Mouse (Mus musculus) right cerebral cortex, adult 2 months (tissue): ENCODE data around the gene Xylb.

ENCODE experiments used
- DNase-seq, 2 experiments: peaks; one replicate each; pipeline ENCODE4 v3.0.0; 2021 to 2022; ENCODE audit warnings: low spot score in 2 of 2

Gene Xylb

GRCm38 (mm10) chr9:119357331-119358057 is at the start of gene Xylb:
TSS of gene Xylb (plus strand) at chr9:119357381.
- DNase-seq: peak; percentile 86 to 90

GRCm38 (mm10) chr9:119309067-119309466 is 48.1 kb upstream of the Xylb start:
- DNase-seq: no peak

- no peak for DNase-seq
These were observed 44.1 kb upstream of the Xylb start for GRCm38 (mm10) chr9:119313096-119313495.

- no peak for DNase-seq
These were observed 38.3 kb upstream of the Xylb start for GRCm38 (mm10) chr9:119318891-119319290.

GRCm38 (mm10) chr9:119320446-119320845 is 36.7 kb upstream of the Xylb start:
- no peak for DNase-seq

DNA sequence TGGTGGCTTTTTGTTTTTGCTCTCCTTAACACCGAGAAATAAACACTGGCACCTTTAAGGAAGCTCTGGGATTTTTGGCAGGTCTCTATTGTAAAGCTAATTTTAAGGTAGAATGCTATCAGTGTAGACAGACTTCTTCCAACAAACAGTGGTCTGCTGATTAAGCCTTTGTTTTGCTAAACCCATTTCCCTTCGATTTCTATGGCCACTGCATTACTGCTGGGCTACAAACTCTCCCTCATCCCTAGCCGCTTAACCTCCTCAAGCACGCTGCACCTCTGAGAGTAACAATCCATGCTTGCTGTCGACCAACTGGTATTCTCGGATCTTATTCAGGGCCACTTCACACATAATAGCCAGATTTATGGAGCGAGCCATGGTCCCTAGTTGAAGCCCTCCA is 36.2 kb upstream of the Xylb start:
- no peak for DNase-seq

DNA sequence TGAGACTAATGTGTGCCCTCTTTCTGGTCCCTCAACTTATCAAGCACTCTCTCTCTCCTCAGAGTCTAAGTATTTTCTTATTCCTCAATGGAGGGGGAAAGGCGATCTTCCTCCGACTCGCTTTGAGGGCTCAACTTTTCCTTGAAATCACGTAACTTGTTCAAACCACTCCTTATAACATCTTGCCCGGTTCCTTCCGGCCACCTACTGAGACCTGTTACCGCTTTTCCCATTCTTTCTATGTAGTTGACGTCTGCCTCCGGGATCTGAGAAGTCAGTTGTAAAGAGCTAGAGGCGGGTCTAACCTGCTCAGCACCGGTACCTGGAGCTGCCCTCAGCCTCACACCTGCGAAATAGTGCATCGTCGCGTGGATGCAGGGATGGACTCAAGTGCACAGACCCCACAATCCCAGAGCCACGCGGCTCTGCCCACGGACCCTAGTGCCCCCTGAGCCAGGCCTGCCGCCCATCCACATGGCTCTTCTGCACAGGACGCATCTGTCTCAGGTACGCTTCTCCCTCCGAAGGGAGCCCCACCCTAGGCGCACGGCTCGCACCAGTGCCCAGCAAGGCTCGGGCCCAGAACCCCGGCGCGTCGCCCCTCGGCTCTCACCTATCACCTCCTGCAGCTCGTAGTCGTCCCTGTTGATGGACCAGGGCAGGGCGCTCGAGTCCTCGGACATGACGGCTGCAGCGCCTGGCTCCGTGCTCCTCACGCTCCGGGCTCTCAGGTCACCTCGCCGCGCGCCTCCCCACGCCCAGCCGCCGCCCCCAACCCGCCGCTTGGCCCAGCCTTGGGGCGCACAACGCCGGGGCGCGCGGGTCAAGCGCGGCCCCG is 35.6 kb upstream of the Xylb start:
- peak in 1 of 2 experiments; percentile 29 for DNase-seq

DNA sequence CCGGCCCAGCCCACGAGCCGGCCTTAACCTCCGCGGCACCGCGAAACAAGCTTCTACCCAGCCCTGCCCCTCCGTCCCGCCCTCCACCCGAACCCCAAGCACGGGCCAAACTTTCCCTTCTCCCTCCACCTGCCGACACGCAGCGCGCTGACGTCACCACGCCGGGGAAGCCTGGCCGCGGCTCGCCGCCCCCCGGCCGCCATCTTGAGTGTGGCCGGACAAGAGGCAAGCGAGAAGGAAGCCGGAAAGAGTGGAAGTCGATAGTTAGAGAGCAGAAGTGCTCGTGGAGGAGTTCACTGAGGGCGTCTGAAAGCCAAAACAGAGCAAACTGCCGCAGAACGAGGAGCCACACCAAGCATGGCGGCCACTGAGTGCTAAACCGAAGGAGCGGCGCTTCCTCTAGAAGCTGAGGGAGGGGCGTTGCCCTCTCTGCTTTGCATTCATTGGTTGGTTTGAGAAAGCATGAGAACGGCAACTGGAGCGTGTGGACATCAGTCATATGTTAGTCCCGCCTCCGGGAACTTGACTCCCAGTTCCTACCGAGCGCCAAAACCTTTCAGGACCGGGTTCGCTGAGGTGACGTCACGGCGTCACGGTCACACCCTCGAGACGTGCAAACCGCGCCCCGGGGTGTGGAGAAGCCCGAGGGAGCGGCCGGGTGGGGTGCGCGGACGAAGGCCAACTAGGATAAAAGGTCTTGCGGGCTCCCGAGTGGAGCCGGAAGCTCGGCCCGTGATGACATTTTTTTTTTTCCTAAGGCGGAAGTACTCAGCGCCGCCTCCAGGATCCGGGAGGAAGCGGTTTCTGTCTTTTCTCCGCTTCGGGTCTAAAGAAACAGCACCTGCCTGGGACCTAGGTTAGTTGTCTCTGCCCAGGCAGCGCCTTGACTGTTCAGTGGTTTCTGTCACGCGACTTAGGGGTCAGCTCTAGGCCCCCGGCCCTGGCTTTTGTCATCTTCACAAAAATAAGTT is 34.6 kb upstream of the Xylb start, which contains the start of gene Oxsr1:
TSS of gene Oxsr1 (minus strand) at position 139 of the 971 bp plus-strand sequence.
- DNase-seq: peak; percentile 99 to 100

GRCm38 (mm10) chr9:119323260-119323645 is 33.9 kb upstream of the Xylb start:
- DNase-seq: no peak

DNA sequence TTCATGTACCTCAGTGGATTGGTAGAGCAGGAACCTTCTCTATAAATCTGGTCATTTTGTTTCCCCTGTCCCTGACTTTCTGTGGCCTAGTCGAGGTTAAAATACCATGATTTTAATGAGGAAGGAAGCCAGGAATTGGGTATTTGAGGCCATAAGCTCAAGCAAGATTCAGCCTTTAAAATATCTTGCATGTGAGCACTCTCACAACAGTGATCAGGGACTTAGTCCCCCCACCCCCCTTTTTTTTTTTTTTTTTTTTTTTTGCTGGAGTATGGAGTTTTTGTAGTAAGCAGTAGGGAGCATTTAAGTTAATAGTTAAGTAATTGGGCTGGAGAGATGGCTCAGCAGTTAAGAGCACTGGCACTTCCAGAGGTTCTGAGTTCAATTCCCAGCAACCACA is 33.1 kb upstream of the Xylb start:
- DNase-seq: no peak

DNA sequence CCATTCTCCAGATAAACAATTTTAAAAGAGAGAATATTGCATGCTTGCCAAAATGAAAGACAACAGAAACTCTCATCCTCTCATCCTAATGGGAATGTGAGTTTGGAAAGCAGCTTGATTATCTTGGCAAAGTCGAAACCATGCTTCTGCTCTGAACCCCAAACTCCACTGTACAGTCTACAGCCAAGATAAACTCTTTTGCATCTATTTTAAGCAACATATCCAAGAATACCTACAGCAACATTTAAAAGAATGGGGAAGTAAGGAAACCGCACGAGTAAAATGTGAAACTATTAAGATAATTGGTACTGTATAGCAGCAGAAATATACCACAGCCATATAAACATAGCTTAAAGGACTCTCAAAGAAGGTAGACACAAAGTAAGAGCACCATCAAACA is 28.7 kb upstream of the Xylb start:
- no peak for DNase-seq

GRCm38 (mm10) chr9:119330186-119330963 is 26.8 kb upstream of the Xylb start:
- DNase-seq: no peak

- DNase-seq: peak; percentile 45 to 54
These were observed 22.9 kb upstream of the Xylb start for GRCm38 (mm10) chr9:119334324-119334723.

DNA sequence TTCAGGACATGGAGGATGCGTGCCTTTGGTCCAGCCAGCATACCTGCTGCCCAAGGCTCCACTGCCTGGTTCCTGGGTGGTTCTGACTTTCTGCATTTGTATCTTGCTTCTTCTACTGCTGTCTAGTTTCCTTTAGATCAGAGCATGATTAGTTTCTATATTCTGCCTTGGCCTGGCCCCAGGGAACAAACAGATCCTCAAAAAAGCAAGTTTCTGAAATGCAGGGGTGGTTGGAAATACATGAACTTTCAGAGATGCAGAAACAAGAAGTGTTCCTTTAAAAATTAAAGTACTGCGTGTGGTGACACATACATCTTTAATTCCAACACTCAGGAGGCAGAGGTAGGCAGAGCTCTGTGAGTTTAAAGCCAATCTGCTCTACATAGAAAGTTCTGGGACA is 22.3 kb upstream of the Xylb start:
- peak; percentile 29 to 44 for DNase-seq

DNA sequence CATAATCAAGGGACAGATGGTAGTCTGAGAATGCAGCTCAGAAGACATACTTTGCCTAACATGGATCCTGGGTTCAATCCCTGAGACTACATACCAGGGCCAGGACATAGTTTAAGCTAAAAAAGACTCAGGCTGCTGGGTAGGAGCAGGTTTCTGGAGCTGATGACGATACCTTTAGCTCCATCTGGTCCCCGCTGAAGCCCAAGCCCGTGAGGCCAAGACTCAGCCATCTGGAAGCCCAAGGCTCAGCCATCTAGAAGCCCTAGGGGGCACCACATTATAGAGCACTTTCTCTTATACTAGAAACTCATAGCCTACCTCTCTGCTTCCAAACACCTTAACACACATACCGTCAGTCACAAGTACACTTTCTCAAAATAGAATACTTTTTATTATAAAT is 21.6 kb upstream of the Xylb start:
- no peak for DNase-seq

GRCm38 (mm10) chr9:119337842-119338241 is 19.3 kb upstream of the Xylb start:
- no peak for DNase-seq

DNA sequence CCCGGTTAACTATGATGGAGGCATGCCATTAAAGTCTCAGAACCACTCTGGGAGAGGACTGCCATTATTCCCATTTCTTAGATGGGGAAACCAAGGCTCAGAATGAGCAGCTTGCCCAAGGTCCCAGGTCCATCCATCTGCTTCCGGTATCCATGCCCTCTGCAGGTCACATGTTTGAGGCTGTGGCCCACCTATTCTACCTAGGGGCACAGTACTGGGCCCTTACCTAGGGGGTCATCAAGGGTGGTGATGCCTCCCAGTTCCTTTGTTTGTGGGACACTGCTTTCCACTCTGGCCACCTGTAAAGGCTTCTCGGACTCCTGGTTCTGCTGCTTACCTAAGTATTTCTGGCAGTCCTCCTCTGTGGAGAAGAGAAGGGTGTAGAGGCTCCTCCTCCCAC is 18.8 kb upstream of the Xylb start:
- no peak for DNase-seq

DNA sequence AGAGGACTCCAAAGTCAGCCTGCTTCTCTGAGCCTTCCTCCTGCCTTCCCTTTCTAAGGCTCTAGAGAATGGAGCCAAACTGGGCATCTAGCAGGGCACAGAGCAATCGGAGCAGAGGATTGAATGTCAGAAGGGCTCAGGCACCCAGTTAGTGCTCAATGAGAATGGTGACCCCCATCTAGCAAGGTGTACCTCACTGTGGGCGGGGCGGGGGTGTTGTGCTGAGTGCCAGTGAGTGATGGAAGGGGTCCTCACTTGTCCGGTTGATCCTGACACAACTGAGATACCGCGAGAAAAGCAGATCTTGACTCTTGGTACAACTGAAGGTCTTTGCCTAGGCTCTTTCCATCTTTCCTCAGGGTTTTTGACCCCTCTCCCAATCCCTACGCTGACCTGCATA is 18.1 kb upstream of the Xylb start:
- DNase-seq: no peak

DNA sequence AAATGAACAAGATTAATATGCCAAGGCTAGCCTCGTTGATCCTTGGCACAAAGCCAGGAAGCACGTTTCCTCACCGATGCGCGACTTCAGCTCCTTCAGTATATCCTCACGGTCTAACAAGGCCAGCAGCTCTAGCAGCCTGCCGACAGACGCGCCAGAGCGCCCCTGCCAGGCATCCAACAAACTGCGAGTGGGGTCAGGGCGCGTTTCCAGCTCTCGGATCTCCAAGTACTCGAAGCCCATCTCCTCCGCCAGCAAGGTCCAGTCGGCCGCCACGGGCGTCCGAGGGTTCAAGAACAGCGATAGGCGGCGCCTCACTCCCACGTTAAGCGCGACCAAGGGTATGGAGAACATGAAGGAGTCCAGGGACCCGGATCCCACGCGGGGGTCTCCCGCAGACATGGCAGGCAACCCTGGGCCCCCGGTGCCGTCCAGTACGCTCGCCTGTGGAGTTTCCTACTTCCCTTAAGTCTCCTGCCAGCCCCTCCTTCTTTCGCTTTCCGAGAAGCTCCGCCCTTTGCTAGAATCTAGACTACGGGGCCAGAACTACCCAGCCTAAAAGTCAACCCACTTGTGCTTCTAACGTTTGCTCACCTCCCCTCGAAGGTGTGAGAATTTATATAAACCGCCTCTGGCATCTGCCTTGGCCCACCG is 17.5 kb upstream of the Xylb start, which contains the start of gene Acaa1a:
TSS of gene Acaa1a (plus strand) at position 119 of the 654 bp plus-strand sequence.
- DNase-seq: peak; percentile 33 to 50

DNA sequence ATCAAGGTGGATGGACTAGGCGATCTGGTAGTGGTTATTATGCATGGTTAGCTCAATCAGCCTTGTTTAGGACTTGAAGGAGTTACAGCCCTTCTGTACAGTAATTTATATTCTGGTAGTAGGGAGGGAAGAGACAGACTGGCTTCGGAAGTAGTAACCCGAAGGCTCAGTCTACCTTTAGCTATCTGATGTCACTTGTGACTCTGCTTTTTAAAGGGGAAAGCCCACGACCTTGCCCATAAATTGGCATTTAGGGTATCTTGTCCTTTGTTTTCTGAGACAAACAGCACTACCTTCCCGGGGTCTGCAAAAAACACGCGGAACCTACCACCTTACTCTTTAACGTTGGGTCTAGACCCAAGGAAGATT is 17.0 kb upstream of the Xylb start:
- no peak for DNase-seq
